Mouse (Mus musculus): ENCODE results near the gene Cct3. TPM values are rescaled to one million over a fixed set of nuclear protein-coding genes. Genes with fewer than 3 reads are reported as not detected.
"Not testable (repeated sequence)": the region's sequence is repeated elsewhere in the genome, so short reads cannot be mapped to it uniquely, and the experiment has no call there.

Cct3 gene
- 100 to 1,000 TPM; 301 to 387 TPM for total RNA-seq (2021)
- long read RNA-seq, experiment 1, transcript Cct3-201 (14 exons, 1,977 nt): major isoform, 446 of 477 reads
- long read RNA-seq, experiment 1, partial matches to known transcripts: 11 of 477 reads
- long read RNA-seq, experiment 1, other reads (novel, unspliced or antisense): 19 of 477 reads
- long read RNA-seq, experiment 2, transcript Cct3-201 (14 exons, 1,977 nt): major isoform, 105 of 113 reads
- long read RNA-seq, experiment 2, partial matches to known transcripts: 4 of 113 reads
- long read RNA-seq, experiment 2, other reads (novel, unspliced or antisense): 4 of 113 reads

DNA sequence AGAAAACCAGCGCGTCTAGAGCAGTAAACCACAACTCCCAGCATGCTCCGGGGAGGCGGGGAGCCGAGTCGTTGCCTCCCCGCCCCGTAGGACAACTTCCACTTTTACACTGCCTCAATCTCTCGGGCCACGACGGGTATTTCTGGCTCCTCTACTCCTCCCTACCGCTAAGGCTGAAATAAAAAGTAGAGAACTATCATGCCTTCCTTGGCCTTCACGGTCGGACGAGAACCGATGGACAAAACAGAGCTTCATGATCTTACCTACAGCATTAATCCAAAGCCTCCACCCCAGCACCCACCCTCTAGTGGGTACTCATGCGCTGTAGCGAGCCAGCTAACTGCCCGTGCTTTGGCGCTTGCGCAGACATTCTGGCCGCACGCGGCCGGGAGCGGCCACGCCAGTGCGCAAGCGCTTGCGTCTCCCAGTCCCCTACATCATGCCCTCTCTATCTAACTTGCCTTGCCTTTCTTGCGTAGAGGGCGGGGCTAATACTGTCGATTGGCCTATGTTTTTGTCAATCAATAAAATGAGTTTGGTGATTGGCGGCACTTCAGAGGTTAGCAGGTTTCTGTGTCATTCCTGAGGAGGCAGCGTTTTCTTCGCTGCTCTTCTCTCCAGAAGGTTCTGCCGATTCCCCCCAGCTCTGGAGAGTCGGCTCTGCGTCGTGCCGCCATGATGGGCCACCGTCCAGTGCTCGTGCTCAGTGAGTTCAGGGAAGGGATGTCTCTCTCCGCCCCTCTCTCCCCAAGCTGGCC is at the start of gene Cct3, which contains the start of gene Tsacc:
TSS of gene Cct3 (plus strand) at position 556 of the 758 bp plus-strand sequence.
TSS of gene Tsacc (minus strand) at position 439 of the 758 bp plus-strand sequence.
- DNase-seq: peak; percentile 96

DNA sequence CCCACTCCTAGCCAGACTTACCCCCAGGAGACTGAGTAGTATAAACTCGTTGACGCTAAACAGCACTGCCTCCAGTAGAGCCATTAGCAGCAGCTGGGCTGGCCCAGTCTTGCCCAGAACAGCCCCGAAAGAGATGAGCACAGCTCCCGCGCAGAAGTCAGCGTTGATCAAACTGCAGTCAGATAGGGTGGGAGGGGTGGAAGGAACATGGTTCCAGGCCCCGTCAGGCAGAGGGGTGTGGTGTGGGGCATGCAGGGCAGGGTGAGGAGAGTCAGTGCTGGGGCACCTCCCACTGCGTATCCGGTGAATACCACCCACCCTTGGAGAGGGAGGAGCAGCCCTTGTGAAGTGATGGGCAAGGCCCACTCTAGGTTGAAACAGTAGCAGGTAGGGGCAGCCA is 49.2 kb upstream of the Cct3 start:
- DNase-seq: no peak

DNA sequence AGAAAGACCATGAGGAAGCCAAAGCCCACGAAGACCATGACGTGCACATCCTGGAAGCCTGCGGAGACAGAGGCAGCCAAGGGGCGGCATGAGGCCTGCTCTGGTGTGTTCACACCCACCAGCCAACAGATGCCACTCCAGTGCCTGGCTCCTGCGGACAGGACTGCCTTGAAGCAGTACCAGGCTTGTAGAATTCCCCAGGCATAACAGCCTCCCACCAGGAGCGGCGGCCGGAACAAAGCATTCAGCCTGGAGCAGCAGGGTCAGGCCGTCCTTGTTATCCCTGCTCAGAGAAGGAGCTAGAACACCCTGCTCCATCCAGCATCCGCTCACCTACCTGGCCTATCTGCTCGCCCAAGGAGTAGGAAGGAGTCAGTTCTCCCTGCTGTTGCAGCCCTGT is 48.5 kb upstream of the Cct3 start:
- DNase-seq: no peak

DNA sequence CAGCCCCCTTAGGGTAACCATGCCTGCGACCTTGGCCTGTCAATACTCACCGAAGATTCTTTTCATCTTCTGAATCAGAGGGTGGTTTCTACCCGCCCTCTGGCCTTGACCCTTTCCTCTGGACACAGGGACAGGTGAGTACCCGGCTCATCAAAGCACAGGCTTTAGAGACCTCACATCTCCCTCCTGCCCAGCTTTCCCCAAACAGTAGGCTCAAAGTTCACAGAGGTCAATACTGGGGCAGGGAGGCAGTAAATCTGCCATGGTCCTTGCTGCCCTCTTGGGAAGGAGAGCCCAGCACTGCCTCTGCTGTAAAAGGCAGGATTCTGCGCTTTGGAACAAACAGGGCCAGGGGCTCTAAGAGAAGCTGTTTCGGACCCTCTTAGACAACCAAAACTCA is 44.2 kb upstream of the Cct3 start:
- DNase-seq: no peak

DNA sequence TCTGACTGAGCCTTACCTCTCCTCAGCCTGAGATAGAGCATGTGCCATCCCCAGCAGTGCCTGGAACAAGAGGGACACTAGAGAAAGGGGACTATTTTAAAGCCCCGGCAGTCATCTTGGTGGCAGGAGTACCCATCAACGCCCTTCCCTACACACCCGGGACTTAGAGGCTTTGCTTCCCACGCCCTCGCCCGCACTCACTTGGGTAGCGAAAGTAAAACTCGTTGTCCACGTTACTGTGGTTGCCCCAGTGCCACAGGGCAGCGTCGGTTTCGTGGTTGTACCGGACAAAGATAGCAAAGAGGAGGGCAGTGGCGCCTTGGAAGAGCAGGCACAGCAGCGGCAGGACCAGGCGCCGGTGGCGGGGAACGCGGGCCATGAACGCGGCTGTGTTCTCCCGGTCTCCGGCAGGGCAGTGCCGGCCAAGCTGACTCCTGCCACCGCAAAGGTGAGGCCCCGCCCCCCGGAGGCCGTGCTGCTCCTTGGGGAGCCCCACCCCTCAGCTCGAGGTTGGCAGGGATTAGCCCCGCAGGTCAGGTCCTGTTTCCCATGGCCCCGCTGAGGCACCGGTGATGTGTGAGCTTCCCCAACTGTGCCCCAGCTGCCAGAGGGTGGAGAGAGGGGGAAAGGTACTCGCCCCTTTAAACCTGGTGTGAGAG is 42.5 kb upstream of the Cct3 start, which contains the start of gene Rhbg:
TSS of gene Rhbg (minus strand) at position 442 of the 659 bp plus-strand sequence.
- peak; percentile 80 to 87 for DNase-seq

DNA sequence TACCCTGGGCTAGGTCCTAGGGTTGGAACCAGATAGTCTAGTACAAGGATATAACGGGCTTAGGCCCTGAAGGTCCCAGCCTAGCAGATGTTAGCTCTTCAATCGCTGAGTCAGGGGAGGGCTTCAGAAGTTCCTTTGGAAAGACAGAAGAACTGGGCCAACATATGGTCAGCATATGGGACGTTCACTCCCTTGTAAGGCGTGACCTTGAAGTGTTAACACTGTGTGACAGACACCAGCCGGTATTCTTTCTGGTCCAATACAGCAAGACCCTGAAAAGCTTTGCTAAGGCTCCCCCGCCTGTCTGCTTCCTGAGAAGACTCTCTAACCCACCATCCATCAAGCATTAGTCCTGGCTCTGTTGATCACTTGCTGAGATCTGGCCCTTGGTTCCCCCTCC is 41.0 kb upstream of the Cct3 start:
- DNase-seq: no peak

DNA sequence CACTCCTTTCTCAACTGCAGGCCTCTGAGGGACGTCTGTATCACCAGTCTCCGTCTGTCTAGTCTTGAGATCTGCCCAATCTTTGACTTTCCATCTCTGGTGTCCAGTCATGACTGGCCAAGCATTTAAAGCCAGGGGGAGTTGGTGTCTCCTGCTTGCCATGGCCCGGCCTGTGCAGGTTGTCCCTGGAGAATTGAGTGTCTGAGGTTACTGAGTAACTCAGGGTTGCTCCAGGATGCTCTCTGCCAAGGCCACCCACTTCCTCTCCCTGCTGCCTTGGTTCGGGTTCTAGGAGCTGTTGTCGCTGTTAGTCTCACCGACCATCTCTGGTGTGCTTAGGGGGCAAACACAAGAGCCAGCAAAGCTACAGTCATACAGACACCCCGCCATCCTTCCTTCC is 40.5 kb upstream of the Cct3 start:
- no peak for DNase-seq

DNA sequence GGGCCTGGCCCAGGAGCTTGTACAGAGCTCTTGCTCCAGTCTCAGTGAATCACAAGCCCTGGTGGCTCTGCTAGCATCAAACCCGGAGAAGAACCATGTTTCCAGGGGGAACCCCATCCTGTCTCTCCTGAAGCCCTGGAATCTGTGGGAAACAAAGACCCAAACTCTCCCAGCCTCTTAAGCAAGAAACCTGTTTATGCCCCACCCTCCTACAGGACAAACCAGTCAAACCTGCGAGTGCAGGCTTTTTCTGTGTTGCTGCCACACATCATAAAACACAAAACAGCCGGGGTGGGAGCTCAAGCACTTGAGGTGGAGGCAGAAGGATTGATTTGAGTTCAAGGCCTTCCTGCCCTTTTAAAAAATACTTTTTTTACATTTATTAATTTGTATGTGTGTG is 34.6 kb upstream of the Cct3 start:
- DNase-seq: no peak

DNA sequence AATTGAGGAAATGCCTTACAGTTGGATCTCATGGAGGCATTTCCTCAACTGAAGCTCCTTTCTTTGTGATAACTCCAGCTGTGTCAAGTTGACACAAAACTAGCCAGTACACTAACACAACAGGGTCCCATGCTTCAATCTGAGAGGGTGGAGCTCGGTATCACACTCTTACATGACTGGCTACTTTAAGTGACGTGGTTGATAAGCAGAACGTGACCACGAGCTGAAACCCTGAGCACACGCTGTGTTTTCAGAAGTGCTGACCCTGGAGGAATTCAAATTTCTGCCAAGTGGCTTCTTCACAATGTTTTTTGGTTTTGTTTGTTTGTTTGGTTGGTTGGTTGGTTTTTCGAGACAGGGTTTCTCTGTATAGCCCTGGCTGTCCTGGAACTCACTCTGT is 28.9 kb upstream of the Cct3 start:
- DNase-seq: not testable (repeated sequence)

DNA sequence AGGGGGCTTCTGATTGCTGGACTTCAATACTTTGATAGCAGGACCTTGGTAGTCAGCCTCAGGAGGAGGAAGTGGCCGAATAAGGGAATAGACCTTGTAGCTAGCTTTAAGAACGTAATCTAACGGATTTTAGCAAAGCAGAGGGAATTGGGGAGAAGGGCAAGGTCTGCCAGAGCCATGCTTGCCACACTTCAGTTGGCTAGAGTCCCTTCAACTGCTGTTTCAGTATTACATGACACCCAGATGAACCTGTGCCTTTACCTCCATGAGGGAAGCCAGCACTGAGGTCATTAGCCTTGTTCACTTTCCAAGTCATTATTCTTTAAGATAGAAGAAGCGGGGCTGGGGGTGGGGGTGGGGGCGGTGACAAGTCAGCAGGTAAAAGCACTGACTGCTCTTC is 27.9 kb upstream of the Cct3 start:
- no peak for DNase-seq

DNA sequence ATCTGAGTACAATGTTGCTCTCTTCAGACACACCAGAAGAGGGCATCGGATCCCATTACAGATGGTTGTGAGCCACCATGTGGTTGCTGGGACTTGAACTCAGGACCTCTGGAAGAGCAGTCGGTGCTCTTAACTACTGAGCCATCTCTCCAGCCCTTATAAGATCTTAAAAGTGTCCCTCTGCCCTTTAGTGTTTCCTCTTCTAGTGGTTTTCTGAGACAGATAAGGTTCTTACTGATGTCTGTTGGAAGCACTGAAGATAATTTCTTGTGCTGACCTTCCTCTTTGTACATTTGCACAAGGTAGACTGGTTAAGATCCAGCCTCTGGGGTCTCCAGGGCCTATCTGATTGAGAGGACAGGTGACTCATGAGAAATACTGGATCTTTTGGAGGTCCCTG is 25.6 kb upstream of the Cct3 start:
- not testable (repeated sequence) for DNase-seq

DNA sequence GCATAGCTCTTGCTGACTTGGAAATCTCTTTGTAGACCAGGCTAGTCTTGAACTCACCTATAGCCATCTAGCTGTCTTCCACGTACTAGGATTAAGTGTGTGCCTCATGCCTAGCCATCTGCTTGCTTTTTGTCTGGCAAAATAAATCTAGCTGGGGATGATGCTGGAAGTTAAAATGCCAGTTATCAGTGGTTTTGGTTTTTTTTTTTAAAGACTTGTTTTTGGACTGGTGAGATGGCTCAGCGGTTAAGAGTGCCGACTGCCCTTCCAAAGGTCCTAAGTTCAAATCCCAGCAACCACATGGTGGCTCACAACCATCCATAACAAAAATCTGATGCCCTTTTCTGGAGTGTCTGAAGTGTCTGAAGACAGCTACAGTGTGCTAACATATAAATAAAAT is 25.1 kb upstream of the Cct3 start:
- DNase-seq: no peak

DNA sequence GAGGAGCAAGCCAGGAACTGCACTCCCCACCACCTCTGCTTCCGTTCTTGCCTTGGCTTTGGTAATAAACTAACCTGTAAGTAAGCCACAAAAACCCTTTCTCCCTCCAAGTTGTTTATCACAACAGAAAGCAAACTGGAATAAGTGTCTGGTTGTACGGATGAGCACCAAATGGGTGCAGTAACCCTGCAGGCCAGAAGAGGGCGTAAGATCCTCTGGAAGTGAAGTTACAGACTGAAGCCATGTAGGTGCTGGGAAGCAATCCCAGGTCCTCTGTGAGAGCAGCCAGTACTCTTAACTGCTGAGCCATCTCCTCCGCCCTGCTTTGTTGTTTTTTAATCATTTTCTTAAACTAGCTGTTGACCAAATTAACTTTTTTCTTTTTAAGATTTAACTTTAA is 22.9 kb upstream of the Cct3 start:
- DNase-seq: no peak

DNA sequence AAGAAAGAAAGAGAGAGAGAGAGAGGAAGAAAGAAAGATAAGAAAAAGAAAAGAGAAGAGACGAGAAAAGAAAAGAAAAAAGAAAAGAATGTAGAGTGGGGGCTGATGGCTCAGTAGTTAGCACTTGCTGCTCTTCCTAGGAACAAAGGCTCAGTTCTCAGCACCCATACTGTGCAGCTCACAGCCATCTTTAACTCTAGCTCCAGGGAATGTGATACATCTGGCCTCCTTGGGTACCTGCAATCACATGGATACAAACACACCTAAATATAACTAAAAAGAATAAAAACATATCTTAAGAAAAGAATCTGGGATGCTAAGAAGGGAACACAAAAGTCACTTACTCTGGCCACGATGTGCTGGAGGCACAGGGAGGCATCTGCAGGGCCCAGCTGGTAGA is 20.8 kb upstream of the Cct3 start:
- no peak for DNase-seq

DNA sequence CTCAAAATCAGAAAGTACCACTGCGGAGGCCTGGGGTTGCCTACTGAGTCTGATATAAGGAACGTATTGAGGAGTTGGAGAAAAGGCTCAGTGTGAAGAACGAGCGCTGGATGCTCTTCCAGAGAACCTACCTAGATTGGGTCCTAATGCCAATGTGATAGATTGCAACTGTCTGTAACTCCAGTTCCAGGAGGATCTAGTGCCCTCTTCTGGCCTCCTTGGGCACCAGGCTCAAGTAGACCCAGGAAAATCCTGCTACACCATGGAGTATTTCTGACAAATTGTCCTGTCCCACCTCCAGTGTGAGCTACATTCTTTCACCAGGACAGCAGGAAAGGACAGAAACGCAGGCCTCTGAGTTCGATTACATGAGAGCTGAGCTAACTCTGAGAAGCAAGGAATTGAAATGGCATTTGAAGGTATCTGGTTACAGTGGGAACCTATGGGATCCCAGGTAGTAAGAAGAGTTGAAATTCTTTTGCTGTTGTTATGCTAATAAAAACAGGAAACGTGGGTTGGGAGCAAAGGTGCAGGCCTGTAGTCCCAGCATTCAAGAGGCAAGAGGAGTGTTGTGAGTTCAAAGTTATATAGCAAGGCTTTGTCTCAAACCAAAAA is 20.3 kb upstream of the Cct3 start:
- DNase-seq: peak; percentile 49 to 56

DNA sequence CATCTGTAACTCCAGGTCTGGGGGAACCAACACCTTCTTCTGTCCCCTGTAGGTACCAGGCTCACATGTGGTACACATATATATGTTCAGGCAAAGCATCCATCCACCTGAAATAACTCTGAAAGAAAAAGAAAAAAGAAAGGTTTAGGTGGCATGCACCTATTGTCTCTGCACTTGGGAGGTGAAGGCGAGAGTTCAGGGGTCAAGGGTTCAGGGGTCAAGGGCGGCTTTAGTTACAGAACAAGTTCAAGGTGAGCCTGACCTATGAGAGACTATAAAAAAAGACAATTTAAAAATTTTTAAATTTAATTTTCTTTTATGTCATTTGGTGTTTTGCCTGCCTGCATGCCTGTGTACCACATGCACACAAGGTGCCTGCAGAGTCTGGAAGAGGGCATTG is 16.9 kb upstream of the Cct3 start:
- no peak for DNase-seq

DNA sequence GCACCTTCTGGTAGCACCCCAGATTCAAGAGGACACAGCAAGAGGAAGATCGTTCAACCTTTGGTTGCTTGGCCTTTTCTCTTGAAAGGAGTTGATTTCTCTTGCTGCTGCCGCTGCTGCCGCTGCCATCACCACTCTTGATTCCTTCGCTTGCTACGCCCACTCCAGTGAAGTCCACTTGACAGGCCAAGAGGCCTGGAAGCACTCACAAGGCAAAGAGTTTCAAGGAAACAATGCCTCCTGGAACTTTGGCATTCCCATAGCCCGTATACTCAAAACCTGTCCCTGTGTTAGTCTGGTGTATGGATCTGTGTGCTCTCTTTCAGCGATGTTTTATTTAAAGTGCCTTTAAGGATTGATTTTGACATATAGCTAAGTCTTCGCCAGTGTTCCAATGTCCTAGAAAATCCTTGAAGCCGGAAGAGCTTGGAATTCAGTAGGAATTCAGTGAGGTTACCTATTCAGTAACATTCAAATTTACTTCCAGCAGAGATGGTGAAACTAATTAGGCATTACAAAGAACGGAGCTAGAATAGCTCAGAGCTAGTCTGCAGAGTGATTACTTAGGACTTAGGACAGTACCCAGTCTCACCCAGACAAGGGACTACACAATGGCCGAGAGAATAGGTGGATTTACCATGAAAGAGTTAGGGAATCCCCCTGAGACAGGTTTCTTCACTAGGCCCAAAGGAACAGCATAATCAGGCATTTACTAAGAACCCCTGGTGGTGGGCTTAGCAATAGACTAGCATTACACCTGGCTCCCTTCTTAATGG is 15.6 kb upstream of the Cct3 start:
- not testable (repeated sequence) for DNase-seq

DNA sequence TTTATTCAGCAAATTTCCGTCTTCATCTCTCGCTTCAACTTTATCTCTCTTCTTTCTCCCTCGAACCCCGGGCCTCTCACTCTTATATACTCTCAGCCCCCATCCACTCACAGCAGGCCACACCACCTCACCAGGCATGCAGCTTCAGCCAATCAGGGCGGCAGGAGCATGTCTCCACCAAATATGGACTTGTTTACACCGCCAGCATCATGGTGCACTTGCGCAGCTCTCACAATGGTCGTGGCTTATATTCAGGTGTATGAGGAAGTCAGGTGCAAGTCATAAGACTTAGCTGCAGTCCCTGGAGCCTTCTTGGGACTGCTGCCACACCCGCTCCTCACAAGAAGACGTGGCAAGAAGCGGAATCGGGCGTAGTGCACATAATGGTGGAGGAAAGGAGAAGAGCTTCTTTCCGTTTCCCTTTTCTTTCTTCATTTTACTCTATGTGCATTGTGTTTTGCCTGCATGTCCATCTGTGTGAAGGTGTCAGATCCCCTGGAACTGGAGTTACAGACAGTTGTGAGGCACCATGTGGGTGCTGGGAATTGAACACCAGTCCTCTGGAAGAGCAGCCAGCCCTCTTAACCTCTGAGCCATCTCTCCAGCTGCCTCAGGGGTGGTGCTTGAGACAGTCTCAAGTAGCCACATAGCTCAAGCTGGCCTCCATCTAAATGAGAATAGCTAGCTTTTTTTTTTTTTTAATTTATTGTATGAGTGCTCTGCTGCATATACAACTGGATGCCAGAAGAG is 11.9 kb upstream of the Cct3 start:
- not testable (repeated sequence) for DNase-seq

DNA sequence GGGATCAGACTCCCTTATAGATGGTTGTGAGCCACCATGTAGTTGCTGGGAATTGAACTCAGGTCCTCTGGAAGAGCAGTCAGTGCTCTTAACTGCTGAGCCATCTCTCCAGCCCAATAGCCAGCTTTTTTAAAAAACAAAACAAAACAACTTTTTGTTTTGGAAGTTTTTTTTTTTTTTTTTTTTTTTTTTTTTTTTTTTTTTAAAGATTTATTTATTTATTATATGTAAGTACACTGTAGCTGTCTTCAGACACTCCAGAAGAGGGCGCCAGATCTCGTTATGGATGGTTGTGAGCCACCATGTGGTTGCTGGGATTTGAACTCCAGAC is 11.4 kb upstream of the Cct3 start:
- not testable (repeated sequence) for DNase-seq

DNA sequence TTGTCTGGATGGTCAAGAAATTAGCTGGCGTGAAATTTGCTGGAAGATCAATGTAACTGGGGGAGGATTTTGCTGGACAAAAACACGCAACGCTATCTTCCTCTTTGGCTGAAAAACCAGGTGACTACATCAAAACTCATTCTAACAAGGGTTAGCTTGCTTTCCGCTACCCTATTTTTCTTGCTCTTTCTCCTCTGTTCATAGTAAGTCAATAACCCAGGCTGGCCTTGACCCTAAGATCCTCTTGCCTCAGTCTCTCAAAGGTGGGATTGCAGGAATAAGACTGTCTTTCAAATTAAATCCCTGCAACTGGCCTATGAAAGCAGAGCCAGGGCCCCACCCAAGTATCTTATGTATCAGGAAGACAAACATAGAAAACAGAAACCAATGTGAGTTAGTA is 9.8 kb upstream of the Cct3 start, which contains the start of gene Gm38392:
TSS of gene Gm38392 (minus strand) at position 101 of the 400 bp plus-strand sequence.
- DNase-seq: no peak

DNA sequence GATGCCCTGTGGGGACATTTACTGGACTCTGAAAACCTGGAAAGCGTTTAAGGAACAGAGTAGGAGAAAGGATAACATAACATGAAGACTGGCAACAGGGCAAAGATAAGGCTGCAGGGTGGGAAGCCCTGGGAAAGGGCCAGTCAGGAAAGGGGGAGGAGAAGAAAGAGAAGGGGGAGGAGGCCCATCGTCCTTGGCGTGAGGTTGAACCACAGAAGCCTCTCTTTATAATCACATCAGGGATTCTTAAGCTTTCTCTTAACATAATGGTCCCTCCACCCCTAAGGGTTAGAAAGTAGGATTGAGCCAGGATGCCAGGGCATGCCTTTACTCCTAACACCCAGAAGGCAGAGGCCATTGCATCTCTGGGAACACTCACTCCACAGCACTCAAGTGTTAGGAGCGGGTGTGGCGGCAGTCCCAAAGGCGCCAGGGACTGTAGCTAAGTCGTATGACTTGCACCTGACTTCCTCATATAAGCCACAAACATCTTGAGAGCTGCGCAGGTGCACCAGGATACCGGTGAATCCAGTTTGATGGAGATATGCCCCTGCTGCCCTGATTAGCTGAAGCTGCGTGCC is 8.7 kb upstream of the Cct3 start:
- DNase-seq: not testable (repeated sequence)
